Mouse (Mus musculus): Measurements from ENCODE around the gene Chrdl2. TPM values are rescaled to one million over a fixed set of nuclear protein-coding genes. Genes with fewer than 3 reads are reported as not detected.
"Not testable (repeated sequence)": the region's sequence is repeated elsewhere in the genome, so short reads cannot be mapped to it uniquely, and the experiment has no call there.

Gene Chrdl2
- polyA plus RNA-seq, 1 experiment from 2014 or later = 0.20 TPM

DNA sequence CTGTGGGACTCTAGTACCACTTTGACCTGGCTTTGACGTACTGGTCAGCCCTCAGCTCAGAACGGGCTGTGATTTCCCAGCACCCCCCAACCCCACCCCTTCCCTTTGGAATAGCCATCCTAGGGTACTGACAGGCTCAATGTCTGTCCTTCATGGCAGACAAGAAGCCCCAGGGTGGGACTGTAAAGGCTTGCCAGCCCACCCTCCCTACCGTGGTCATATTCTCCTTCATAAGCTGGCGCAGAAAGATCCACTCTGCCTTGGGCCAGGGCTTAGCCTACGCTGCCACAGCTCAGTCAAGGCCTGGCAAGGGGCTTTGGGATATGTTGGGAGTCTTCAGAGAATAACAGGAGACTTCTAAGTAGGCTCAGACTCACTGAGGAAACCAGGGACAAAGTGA is 37.1 kb downstream of the Chrdl2 start:
- no peak overlapping the region for H3K27ac ChIP-seq (ENCODE audit: low read depth, low read length)

DNA sequence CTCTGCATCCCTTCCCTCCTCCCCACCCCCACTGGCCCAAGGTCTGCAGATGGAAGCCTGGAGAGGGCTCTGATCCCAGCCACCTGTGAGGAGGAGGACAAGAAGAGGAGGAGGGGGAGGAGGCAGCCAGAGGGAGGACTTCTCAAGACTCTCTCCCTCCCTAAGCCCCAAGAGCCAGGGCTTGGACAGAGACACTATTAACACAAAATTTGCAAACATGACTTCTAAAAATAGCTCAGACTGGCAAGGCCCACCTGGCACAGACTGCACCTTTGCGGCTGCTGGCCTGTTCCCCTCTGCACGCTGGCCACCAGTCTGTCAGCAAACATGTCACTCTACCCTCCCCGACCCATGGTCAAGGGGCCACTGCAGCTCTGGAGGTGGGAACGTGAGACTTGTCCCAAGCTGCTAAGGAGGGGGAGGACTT is 37.6 kb downstream of the Chrdl2 start:
- Histone ChIP-seq H3K27me3 (ENCODE audit: control insufficient read depth, insufficient read depth, low read length) (no peaks in the 10 kb centered on the region), H3K9me3 (ENCODE audit: control insufficient read depth, low read length) (no peaks in the 10 kb centered on the region), H3K36me3 (ENCODE audit: control insufficient read depth, insufficient read depth, low read length) (no peaks in the 10 kb centered on the region), H3K9ac (ENCODE audit: low read length) (no peak overlapping the region), H3K4me1 (ENCODE audit: control insufficient read depth, insufficient read depth, low read length) (0 out of 2 replicates have a peak, but pooled peaks cover 4% of the 10 kb centered on the region), H3K27ac (ENCODE audit: low read depth, low read length) (no peak overlapping the region), H3K4me2 (ENCODE audit: low read depth) (no peak overlapping the region), H3K4me3 (ENCODE audit: low read depth, low read length) (no peak overlapping the region)
- WGBS = 53% methylated on average over 4 of the region's 4 CpGs
- ATAC-seq (ENCODE audit: insufficient read depth, low FRiP score, low TSS enrichment) (no peak), DNase-seq (ENCODE audit: low spot score) (no peak)

More for the DNA sequence above, 37.1 kb downstream of the Chrdl2 start:
- Histone ChIP-seq H3K4me1 (ENCODE audit: control insufficient read depth, insufficient read depth, low read length) (0 out of 2 replicates have a peak, but pooled peaks cover 4% of the 10 kb centered on the region), H3K27me3 (ENCODE audit: control insufficient read depth, insufficient read depth, low read length) (no peaks in the 10 kb centered on the region), H3K4me3 (ENCODE audit: low read depth, low read length) (no peak overlapping the region), H3K9me3 (ENCODE audit: control insufficient read depth, low read length) (no peaks in the 10 kb centered on the region), H3K36me3 (ENCODE audit: control insufficient read depth, insufficient read depth, low read length) (no peaks in the 10 kb centered on the region), H3K4me2 (ENCODE audit: low read depth) (no peak overlapping the region), H3K9ac (ENCODE audit: low read length) (no peak overlapping the region)
- ATAC-seq (ENCODE audit: insufficient read depth, low FRiP score, low TSS enrichment) (no peak), DNase-seq (ENCODE audit: low spot score) (no peak)
- 89% methylated on average over 5 of the region's 5 CpGs for WGBS

DNA sequence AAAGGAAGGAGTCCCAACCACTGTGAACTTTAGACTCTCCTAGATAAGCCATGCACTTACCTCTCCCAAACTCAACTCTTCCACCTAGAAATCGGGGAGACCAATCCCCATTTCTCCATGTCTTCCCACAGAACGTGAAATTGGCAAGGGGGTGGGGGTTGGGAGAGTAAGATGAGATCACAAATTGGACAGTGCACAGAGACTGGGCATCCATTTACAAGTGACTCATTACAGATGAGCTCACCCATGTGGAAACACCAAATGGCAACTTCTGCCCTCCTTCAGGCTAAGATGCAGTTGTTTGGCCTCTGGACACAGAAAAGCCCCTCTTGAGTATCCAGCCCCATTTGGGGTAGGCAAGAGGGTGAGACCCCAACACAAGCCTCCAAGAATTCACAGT is 40.5 kb downstream of the Chrdl2 start:
- Histone ChIP-seq H3K27me3 (ENCODE audit: control insufficient read depth, insufficient read depth, low read length) (no peaks in the 10 kb centered on the region), H3K9ac (ENCODE audit: low read length) (no peak overlapping the region), H3K4me3 (ENCODE audit: low read depth, low read length) (no peak overlapping the region), H3K9me3 (ENCODE audit: control insufficient read depth, low read length) (no peaks in the 10 kb centered on the region), H3K4me1 (ENCODE audit: control insufficient read depth, insufficient read depth, low read length) (0 out of 2 replicates have a peak, but pooled peaks cover 4% of the 10 kb centered on the region), H3K27ac (ENCODE audit: low read depth, low read length) (no peak overlapping the region), H3K36me3 (ENCODE audit: control insufficient read depth, insufficient read depth, low read length) (no peaks in the 10 kb centered on the region), H3K4me2 (ENCODE audit: low read depth) (no peak overlapping the region)
- DNase-seq (ENCODE audit: low spot score) (no peak), ATAC-seq (ENCODE audit: insufficient read depth, low FRiP score, low TSS enrichment) (no peak)
- 71% methylated on average over 2 of the region's 2 CpGs for WGBS

DNA sequence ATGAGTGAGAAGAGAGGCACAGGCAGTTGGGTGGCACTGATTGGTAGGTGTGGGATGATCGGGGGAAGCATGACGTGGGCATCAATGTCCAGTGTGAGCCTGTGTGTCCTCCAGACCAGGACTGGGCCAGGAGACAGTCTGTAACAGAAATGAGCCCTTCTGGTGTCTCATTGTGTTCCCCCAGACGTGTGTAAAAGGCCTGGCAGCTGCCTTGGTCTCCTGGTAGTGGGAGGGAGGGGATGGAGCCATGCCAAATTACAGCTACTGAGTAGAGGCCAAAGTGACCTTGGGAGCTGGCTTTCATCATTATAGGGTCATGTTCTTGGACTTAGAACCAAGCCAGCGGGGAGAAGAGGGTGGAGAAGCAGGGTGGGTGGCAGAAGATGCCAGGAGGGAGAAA is 45.9 kb downstream of the Chrdl2 start:
- Histone ChIP-seq H3K4me1 (ENCODE audit: control insufficient read depth, insufficient read depth, low read length) (no peaks in the 10 kb centered on the region), H3K36me3 (ENCODE audit: control insufficient read depth, insufficient read depth, low read length) (no peaks in the 10 kb centered on the region), H3K9me3 (ENCODE audit: control insufficient read depth, low read length) (no peaks in the 10 kb centered on the region), H3K9ac (ENCODE audit: low read length) (no peak overlapping the region), H3K4me3 (ENCODE audit: low read depth, low read length) (no peak overlapping the region), H3K4me2 (ENCODE audit: low read depth) (no peak overlapping the region), H3K27me3 (ENCODE audit: control insufficient read depth, insufficient read depth, low read length) (no peaks in the 10 kb centered on the region), H3K27ac (ENCODE audit: low read depth, low read length) (no peak overlapping the region)
- DNase-seq (ENCODE audit: low spot score) (no peak), ATAC-seq (ENCODE audit: insufficient read depth, low FRiP score, low TSS enrichment) (no peak)
- 76% methylated on average over 4 of the region's 4 CpGs for WGBS

DNA sequence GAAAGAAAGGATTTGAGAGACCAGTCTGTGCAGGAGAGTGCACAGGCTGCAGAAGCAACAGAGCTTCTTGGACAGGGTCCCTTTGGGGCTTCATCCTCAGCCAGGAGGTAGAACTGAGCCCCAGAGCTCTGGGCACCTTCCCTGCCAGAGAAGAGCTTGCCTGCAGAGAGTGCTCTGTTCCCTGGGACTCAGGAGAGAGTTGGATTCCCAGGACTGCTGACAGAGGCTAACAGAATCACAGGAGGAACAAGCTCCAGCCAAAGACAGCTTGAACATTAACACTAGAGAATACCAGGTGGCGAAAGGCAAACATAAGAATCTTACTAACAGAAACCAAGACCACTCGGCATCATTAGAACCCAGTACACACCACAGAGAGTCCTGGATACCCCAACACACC is 47.0 kb downstream of the Chrdl2 start:
- H3K4me3 ChIP-seq (ENCODE audit: low read depth, low read length); H3K27me3 ChIP-seq (ENCODE audit: control insufficient read depth, insufficient read depth, low read length); H3K9me3 ChIP-seq (ENCODE audit: control insufficient read depth, low read length); H3K4me2 ChIP-seq (ENCODE audit: low read depth); DNase-seq (ENCODE audit: low spot score); H3K9ac ChIP-seq (ENCODE audit: low read length); ATAC-seq (ENCODE audit: insufficient read depth, low FRiP score, low TSS enrichment); H3K27ac ChIP-seq (ENCODE audit: low read depth, low read length); H3K4me1 ChIP-seq (ENCODE audit: control insufficient read depth, insufficient read depth, low read length); H3K36me3 ChIP-seq (ENCODE audit: control insufficient read depth, insufficient read depth, low read length): not testable (repeated sequence)
- 98% methylated on average over 2 of the region's 2 CpGs for WGBS

DNA sequence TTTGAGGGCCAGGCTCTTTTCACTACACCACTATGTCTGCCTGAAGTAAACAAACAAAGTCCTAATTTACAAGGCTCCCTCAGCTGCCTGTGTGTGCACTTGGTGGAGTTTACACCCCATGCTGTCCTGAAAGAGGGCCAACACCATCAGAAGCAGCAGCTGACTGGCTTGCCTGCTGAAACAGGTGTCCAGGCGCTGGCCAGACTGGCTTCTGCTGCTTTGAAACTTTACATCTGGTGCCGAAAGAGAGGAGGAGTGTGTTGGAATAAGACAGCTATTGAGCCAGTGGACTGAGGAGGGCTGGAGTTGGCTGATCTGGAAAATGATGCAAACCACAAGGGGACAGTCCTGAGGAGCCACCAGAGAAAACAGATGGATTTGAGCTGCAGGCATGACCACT is 68.0 kb downstream of the Chrdl2 start:
- Histone ChIP-seq H3K4me3 (ENCODE audit: low read depth, low read length) (no peak overlapping the region), H3K9ac (ENCODE audit: low read length) (no peak overlapping the region), H3K9me3 (ENCODE audit: control insufficient read depth, low read length) (no peaks in the 10 kb centered on the region), H3K27ac (ENCODE audit: low read depth, low read length) (no peak overlapping the region), H3K27me3 (ENCODE audit: control insufficient read depth, insufficient read depth, low read length) (no peaks in the 10 kb centered on the region), H3K4me1 (ENCODE audit: control insufficient read depth, insufficient read depth, low read length) (no peaks in the 10 kb centered on the region), H3K36me3 (ENCODE audit: control insufficient read depth, insufficient read depth, low read length) (no peaks in the 10 kb centered on the region), H3K4me2 (ENCODE audit: low read depth) (no peak overlapping the region)
- DNase-seq (ENCODE audit: low spot score) (no peak), ATAC-seq (ENCODE audit: insufficient read depth, low FRiP score, low TSS enrichment) (no peak)
- 68% methylated on average over 2 of the region's 2 CpGs for WGBS

DNA sequence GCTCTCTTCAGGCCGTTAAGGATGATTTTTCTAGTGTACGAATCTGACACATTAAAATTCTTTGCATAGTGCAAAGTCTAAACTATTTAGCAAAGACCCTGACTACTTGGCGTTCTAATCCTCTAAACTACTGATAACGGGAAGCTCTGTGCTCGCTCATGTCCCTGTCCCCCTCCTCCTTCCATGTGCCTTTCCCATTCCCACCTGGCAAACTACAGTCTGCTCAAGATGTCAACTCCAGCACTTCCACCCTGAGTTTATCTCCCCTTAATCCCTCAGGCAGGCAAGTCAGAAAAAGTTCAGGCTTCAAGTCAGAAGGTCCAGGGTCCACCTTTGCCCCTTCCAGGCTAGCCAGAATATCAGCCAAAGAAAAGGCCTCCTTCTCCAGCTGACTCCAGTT is 70.3 kb downstream of the Chrdl2 start:
- no peaks in the 10 kb centered on the region for H3K9me3 ChIP-seq (ENCODE audit: control insufficient read depth, low read length)

DNA sequence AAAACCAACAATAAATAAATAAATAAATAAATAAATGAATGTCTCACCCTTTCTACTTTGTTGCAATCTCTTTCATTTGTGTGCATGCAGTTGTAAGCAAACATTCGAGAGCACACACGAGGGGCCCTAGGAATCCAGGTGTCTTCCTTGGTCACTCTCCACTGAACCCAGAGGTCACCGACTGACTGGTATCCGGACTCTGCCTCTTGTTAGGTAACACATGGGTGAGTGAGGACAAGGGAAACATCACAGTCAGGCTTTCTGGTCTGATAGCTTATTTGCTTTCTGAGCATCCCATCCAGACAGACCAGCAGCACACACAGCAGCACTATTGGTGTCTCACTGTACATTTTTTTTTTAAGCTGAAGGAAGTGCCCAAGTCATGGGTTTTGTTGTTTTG is 71.1 kb downstream of the Chrdl2 start:
- H3K27me3 ChIP-seq (ENCODE audit: control insufficient read depth, insufficient read depth, low read length) = no peaks in the 10 kb centered on the region
- no peak for DNase-seq (ENCODE audit: low spot score)
- H3K4me1 ChIP-seq (ENCODE audit: control insufficient read depth, insufficient read depth, low read length) = no peaks in the 10 kb centered on the region
- H3K4me3 ChIP-seq (ENCODE audit: low read depth, low read length) = no peak overlapping the region
- H3K36me3 ChIP-seq (ENCODE audit: control insufficient read depth, insufficient read depth, low read length) = no peaks in the 10 kb centered on the region; the same call in 1 of the 2 replicates
- no peaks in the 10 kb centered on the region for H3K9me3 ChIP-seq (ENCODE audit: control insufficient read depth, low read length)
- WGBS = 89% methylated on average over 4 of the region's 4 CpGs
- H3K27ac ChIP-seq (ENCODE audit: low read depth, low read length) = no peak overlapping the region
- no peak for ATAC-seq (ENCODE audit: insufficient read depth, low FRiP score, low TSS enrichment)
- H3K9ac ChIP-seq (ENCODE audit: low read length) = no peak overlapping the region
- H3K4me2 ChIP-seq (ENCODE audit: low read depth) = no peak overlapping the region

More for the DNA sequence above, 70.3 kb downstream of the Chrdl2 start:
- ATAC-seq (ENCODE audit: insufficient read depth, low FRiP score, low TSS enrichment) (no peak), DNase-seq (ENCODE audit: low spot score) (no peak)
- Histone ChIP-seq H3K4me1 (ENCODE audit: control insufficient read depth, insufficient read depth, low read length) (no peaks in the 10 kb centered on the region), H3K9ac (ENCODE audit: low read length) (no peak overlapping the region), H3K36me3 (ENCODE audit: control insufficient read depth, insufficient read depth, low read length) (no peaks in the 10 kb centered on the region), H3K4me3 (ENCODE audit: low read depth, low read length) (no peak overlapping the region), H3K4me2 (ENCODE audit: low read depth) (no peak overlapping the region), H3K27ac (ENCODE audit: low read depth, low read length) (no peak overlapping the region), H3K27me3 (ENCODE audit: control insufficient read depth, insufficient read depth, low read length) (no peaks in the 10 kb centered on the region)
- WGBS = 89% methylated on average over 5 of the region's 5 CpGs

DNA sequence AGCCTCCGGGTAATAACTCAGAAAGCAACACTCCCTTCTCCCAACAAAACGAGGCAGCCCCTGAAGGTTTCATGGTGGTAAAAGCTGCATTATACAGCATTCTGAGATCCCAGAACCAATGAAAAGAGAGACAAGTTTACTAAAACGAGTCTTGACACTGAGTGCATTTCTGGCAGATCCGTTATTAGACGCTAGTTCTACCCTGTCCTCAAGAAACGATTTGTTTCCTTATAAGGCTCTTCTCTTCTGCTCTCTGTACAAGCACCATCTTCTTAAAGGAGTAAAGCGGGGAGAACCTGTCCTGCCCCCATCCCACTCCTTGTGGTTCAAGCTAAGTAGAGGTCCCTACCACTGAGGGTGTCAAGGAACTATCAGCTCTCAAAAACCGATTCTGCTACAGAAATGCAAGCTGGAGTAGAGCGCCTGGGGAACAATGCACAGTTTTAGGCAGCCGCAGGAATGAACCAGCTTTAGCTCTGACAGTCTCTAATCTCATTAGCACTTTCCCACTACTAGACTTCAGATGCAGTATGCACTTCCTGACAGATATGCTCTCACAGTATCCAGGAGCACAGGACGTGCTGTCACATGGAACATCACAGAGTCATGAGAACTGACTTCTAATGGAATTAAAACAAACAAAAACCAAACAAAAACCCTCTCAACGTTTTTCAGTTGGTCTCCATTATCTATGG is 74.3 kb downstream of the Chrdl2 start:
- no peak overlapping the region for H3K9ac ChIP-seq (ENCODE audit: low read length)
- H3K4me3 ChIP-seq (ENCODE audit: low read depth, low read length) = no peak overlapping the region
- no peak for ATAC-seq (ENCODE audit: insufficient read depth, low FRiP score, low TSS enrichment)
- H3K27me3 ChIP-seq (ENCODE audit: control insufficient read depth, insufficient read depth, low read length) = no peaks in the 10 kb centered on the region
- no peaks in the 10 kb centered on the region for H3K9me3 ChIP-seq (ENCODE audit: control insufficient read depth, low read length)
- H3K27ac ChIP-seq (ENCODE audit: low read depth, low read length) = no peak overlapping the region
- H3K4me2 ChIP-seq (ENCODE audit: low read depth) = no peak overlapping the region
- H3K36me3 ChIP-seq (ENCODE audit: control insufficient read depth, insufficient read depth, low read length) = peaks cover 7% of the 10 kb centered on the region
- no peak for DNase-seq (ENCODE audit: low spot score)
- no peaks in the 10 kb centered on the region for H3K4me1 ChIP-seq (ENCODE audit: control insufficient read depth, insufficient read depth, low read length)
- WGBS = 80% methylated on average over 12 of the region's 12 CpGs
